Comparison of ENCODE assay signal across 29 mouse cellular contexts in the genomic region with DNA sequence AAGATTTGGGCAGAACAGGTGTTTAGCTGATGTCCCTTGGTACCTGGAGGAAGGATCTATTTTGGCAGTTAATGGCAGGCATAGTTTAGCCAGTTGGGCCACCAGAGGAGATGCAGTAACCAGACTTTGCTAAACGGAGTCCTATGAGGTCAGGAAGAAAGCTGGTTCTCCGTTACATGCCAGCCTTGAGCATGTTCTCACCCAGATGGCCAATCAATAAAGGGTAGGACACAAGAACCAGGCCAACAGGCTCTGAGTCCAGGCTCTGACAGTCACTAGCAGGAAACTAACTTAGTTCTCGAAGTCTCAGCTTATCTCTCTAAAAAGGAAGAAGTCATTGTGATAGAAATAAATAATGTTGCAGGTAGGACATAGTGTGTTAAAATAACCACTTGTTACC.
DNase-seq lines count a peak whose midpoint lies in the region; ATAC-seq and TF ChIP-seq lines count a peak whose summit lies in the region.
"Had no signal": no experiment of that assay in that cellular context is flagged by ENCODE, and none has a peak within 500 bp of the region (broad histone marks: within the 10 kb centered on the region; RNA-seq: fewer than 3 reads in every experiment).

No protein-coding gene starts in this region.

- no peak overlapping the region for H3K9ac ChIP-seq in hindbrain, postnatal 0 days (replicated peaks; ENCODE audit: low read length)
- H3K9ac ChIP-seq in midbrain, embryonic 15.5 days: no peak overlapping the region
- H3K9ac ChIP-seq in midbrain, embryonic 14.5 days (replicated peaks; ENCODE audit: low read length): no peak overlapping the region
- H3K9ac ChIP-seq in neural tube, embryonic 13.5 days: no peak overlapping the region
- H3K9ac ChIP-seq: forebrain, embryonic 13.5 days; heart, embryonic 13.5 days; limb, embryonic 12.5 days had no signal

- peak overlapping the region; percentile 45 for H3K27ac ChIP-seq in hindbrain, embryonic 10.5 days
- no peak overlapping the region for H3K27ac ChIP-seq in hindbrain, postnatal 0 days
- 0 out of 2 replicates have a peak overlapping the region, but pooled peaks have one; percentile 0 for H3K27ac ChIP-seq in midbrain, embryonic 15.5 days
- no peak overlapping the region for H3K27ac ChIP-seq in midbrain, embryonic 14.5 days (replicated peaks; ENCODE audit: low read depth, low read length)
- peak overlapping the region; percentile 80 for H3K27ac ChIP-seq in neural tube, embryonic 13.5 days (replicated peaks)
- H3K27ac ChIP-seq: forebrain, embryonic 13.5 days; heart, embryonic 13.5 days; left cerebral cortex, adult 2 months; limb, embryonic 12.5 days; stomach, postnatal 0 days had no signal

- TF ChIP-seq CTCF in hindbrain, postnatal 0 days (IDR thresholded peaks at IDR 0.05; ENCODE audit: low read depth): no peak

- H3K9me3 ChIP-seq in hindbrain, embryonic 10.5 days: no peaks in the 10 kb centered on the region
- H3K9me3 ChIP-seq in hindbrain, postnatal 0 days (ENCODE audit: low read length): no peaks in the 10 kb centered on the region
- no peaks in the 10 kb centered on the region for H3K9me3 ChIP-seq in midbrain, embryonic 15.5 days
- no peaks in the 10 kb centered on the region for H3K9me3 ChIP-seq in midbrain, embryonic 14.5 days (ENCODE audit: control insufficient read depth, low read length)
- no peaks in the 10 kb centered on the region for H3K9me3 ChIP-seq in neural tube, embryonic 13.5 days
- H3K9me3 ChIP-seq: forebrain, embryonic 13.5 days; G1E; heart, embryonic 13.5 days; limb, embryonic 12.5 days; megakaryocyte, embryonic 14.5 days had no signal

- peak; percentile 90 for DNase-seq in heart, adult 11 months
- DNase-seq in heart, postnatal 25 days (ENCODE audit: low spot score): no peak
- no peak for DNase-seq in hindbrain, embryonic 10.5 days (ENCODE audit: low spot score)
- DNase-seq in hindbrain, postnatal 0 days (ENCODE audit: low spot score): no peak
- no peak for DNase-seq in midbrain, embryonic 14.5 days
- no peak for DNase-seq in layer of hippocampus, postnatal 25 days (ENCODE audit: extremely low spot score in 1 of 2, low spot score in 1 of 2)
- DNase-seq: adrenal gland, postnatal 25 days; cerebellum, adult 18-20 months; cerebellum, postnatal 10 days; gastrocnemius, postnatal 10 days; kidney, adult 11 months; layer of hippocampus, adult 9-11 months; lung, postnatal 36 days; right cerebral cortex, postnatal 4 days; thymus, adult 18-20 months; thymus, postnatal 25 days had no signal

- no peak overlapping the region for H3K4me2 ChIP-seq in hindbrain, postnatal 0 days (ENCODE audit: low read depth, low read length)
- H3K4me2 ChIP-seq in midbrain, embryonic 15.5 days: no peak overlapping the region
- H3K4me2 ChIP-seq in midbrain, embryonic 14.5 days (ENCODE audit: low read length): no peak overlapping the region
- no peak overlapping the region for H3K4me2 ChIP-seq in neural tube, embryonic 13.5 days
- H3K4me2 ChIP-seq: forebrain, embryonic 13.5 days; heart, embryonic 13.5 days; limb, embryonic 12.5 days; liver, embryonic 11.5 days had no signal

- no peak overlapping the region for H3K4me3 ChIP-seq in hindbrain, embryonic 10.5 days
- H3K4me3 ChIP-seq in hindbrain, postnatal 0 days (ENCODE audit: low read length): no peak overlapping the region
- no peak overlapping the region for H3K4me3 ChIP-seq in midbrain, embryonic 15.5 days
- no peak overlapping the region for H3K4me3 ChIP-seq in midbrain, embryonic 14.5 days (replicated peaks; ENCODE audit: low read depth, low read length)
- no peak overlapping the region for H3K4me3 ChIP-seq in neural tube, embryonic 13.5 days
- H3K4me3 ChIP-seq: forebrain, embryonic 13.5 days; heart, embryonic 13.5 days; left cerebral cortex, adult 2 months; limb, embryonic 12.5 days; megakaryocyte, embryonic 14.5 days; myocyte had no signal

- WGBS in hindbrain, embryonic 10.5 days: 65% methylated on average over 3 of the region's 3 CpGs
- 69% methylated on average over 3 of the region's 3 CpGs for WGBS in hindbrain, postnatal 0 days
- 78% methylated on average over 3 of the region's 3 CpGs for WGBS in midbrain, embryonic 15.5 days
- 87% methylated on average over 3 of the region's 3 CpGs for whole genome bisulfite sequencing in midbrain, embryonic 14.5 days
- 61% methylated on average over 3 of the region's 3 CpGs for WGBS in neural tube, embryonic 13.5 days

- H3K27me3 ChIP-seq in hindbrain, embryonic 10.5 days (ENCODE audit: insufficient read depth, poor library complexity, severe bottlenecking): peaks cover 11% of the 10 kb centered on the region
- H3K27me3 ChIP-seq in hindbrain, postnatal 0 days (ENCODE audit: insufficient read depth, low read length): no peaks in the 10 kb centered on the region
- no peaks in the 10 kb centered on the region for H3K27me3 ChIP-seq in midbrain, embryonic 15.5 days (replicated peaks)
- no peaks in the 10 kb centered on the region for H3K27me3 ChIP-seq in midbrain, embryonic 14.5 days (ENCODE audit: control insufficient read depth, insufficient read depth, low read length)
- no peaks in the 10 kb centered on the region for H3K27me3 ChIP-seq in neural tube, embryonic 13.5 days
- H3K27me3 ChIP-seq: forebrain, embryonic 13.5 days; heart, embryonic 13.5 days; limb, embryonic 12.5 days; megakaryocyte, embryonic 14.5 days had no signal

- intact Hi-C loops in heart, postnatal 25 days (cut with DNase I): no loop called here

- ATAC-seq in hindbrain, postnatal 0 days: no peak
- no peak for ATAC-seq in midbrain, embryonic 15.5 days (replicated peaks)
- ATAC-seq in midbrain, embryonic 14.5 days (ENCODE audit: low FRiP score, low TSS enrichment): no peak
- ATAC-seq in neural tube, embryonic 13.5 days (ENCODE audit: low read depth): no peak
- ATAC-seq: forebrain, embryonic 13.5 days; inflammation-experienced regulatory T-cells, adult 6 months; midbrain, embryonic 16.5 days had no signal

- peaks cover 43% of the 10 kb centered on the region for H3K4me1 ChIP-seq in hindbrain, embryonic 10.5 days (replicated peaks)
- no peaks in the 10 kb centered on the region for H3K4me1 ChIP-seq in hindbrain, postnatal 0 days (ENCODE audit: insufficient read depth, low read length)
- H3K4me1 ChIP-seq in midbrain, embryonic 15.5 days: peaks cover 18% of the 10 kb centered on the region
- H3K4me1 ChIP-seq in midbrain, embryonic 14.5 days (ENCODE audit: control insufficient read depth, insufficient read depth, low read length): peaks cover 10% of the 10 kb centered on the region
- peaks cover 16% of the 10 kb centered on the region for H3K4me1 ChIP-seq in neural tube, embryonic 13.5 days (replicated peaks)

- H3K36me3 ChIP-seq in hindbrain, embryonic 10.5 days: no peaks in the 10 kb centered on the region
- H3K36me3 ChIP-seq in hindbrain, postnatal 0 days (ENCODE audit: insufficient read depth, low read length): no peaks in the 10 kb centered on the region
- H3K36me3 ChIP-seq in midbrain, embryonic 15.5 days (replicated peaks): no peaks in the 10 kb centered on the region
- H3K36me3 ChIP-seq in midbrain, embryonic 14.5 days (ENCODE audit: control insufficient read depth, insufficient read depth, low read length): no peaks in the 10 kb centered on the region
- H3K36me3 ChIP-seq in neural tube, embryonic 13.5 days: no peaks in the 10 kb centered on the region
- H3K36me3 ChIP-seq: heart, embryonic 13.5 days; limb, embryonic 12.5 days had no signal

Comparison
In these comparisons a context has a peak if more than half of its experiments do, and no peak if none do; other contexts are left out.
1. H3K27ac ChIP-seq: peak in hindbrain, embryonic 10.5 days (single experiment), midbrain, embryonic 15.5 days (single experiment) and neural tube, embryonic 13.5 days (single experiment); none in hindbrain, postnatal 0 days (single experiment) and midbrain, embryonic 14.5 days (single experiment).